Mouse (Mus musculus) R1 (cell line): ENCODE data around the gene Klk15.

Experiments
- DNase-seq: peaks from one replicate; pipeline ENCODE4 v3.0.0-alpha.2; 2018; ENCODE audit warnings: low read depth, low spot score

Gene Klk15

GRCm38 (mm10) chr7:43933440-43933839 lies at the start of gene Klk15:
Klk15 (plus strand) TSS chr7:43933740.
- DNase-seq, result no peak

GRCm38 (mm10) chr7:43891365-43891764 lies 42.2 kb upstream of the Klk15 start:
- DNase-seq, result no peak

GRCm38 (mm10) chr7:43891788-43892187 lies 41.8 kb upstream of the Klk15 start:
- DNase-seq, result no peak

GRCm38 (mm10) chr7:43894836-43895235 lies 38.7 kb upstream of the Klk15 start:
- DNase-seq, result peak; percentile 93

GRCm38 (mm10) chr7:43914821-43915220 lies 18.7 kb upstream of the Klk15 start:
- DNase-seq, result peak; percentile 26

GRCm38 (mm10) chr7:43918426-43918825 lies 15.1 kb upstream of the Klk15 start:
- no peak for DNase-seq

GRCm38 (mm10) chr7:43918871-43919270 lies 14.7 kb upstream of the Klk15 start:
- no peak for DNase-seq

- peak; percentile 66 for DNase-seq
These were observed 13.7 kb upstream of the Klk15 start for GRCm38 (mm10) chr7:43919559-43920451.

- no peak for DNase-seq
These were observed 13.0 kb upstream of the Klk15 start for GRCm38 (mm10) chr7:43920582-43920981.

- no peak for DNase-seq
These were observed 12.5 kb upstream of the Klk15 start for GRCm38 (mm10) chr7:43921087-43921486.

- DNase-seq, result no peak
These were observed 11.6 kb upstream of the Klk15 start for GRCm38 (mm10) chr7:43921941-43922340.

GRCm38 (mm10) chr7:43925985-43926384 lies 7.6 kb upstream of the Klk15 start:
- DNase-seq, result peak; percentile 79

- peak; percentile 68 for DNase-seq
These were observed 5.0 kb upstream of the Klk15 start for GRCm38 (mm10) chr7:43928521-43928920.

GRCm38 (mm10) chr7:43932337-43932736 lies 1.2 kb upstream of the Klk15 start:
- DNase-seq, result peak; percentile 38

- no peak for DNase-seq
These were observed 1.2 kb downstream of the Klk15 start for GRCm38 (mm10) chr7:43934747-43935146.

- peak; percentile 28 for DNase-seq
These were observed 3.0 kb downstream of the Klk15 start for GRCm38 (mm10) chr7:43936551-43936950.

GRCm38 (mm10) chr7:43942293-43942692 lies 8.8 kb downstream of the Klk15 start:
- peak; percentile 13 for DNase-seq

GRCm38 (mm10) chr7:43944727-43945264 lies 11.3 kb downstream of the Klk15 start:
- no peak for DNase-seq

- DNase-seq, result no peak
These were observed 16.8 kb downstream of the Klk15 start, which contains the start of gene Klk1b8 for GRCm38 (mm10) chr7:43950364-43950763. Klk1b8 (plus strand) TSS chr7:43950664.

- DNase-seq, result no peak
These were observed 19.2 kb downstream of the Klk15 start for GRCm38 (mm10) chr7:43952703-43953102.

GRCm38 (mm10) chr7:43966451-43966850 lies 32.9 kb downstream of the Klk15 start, which contains the start of gene Klk1b1:
Klk1b1 (plus strand) TSS chr7:43966751.
- no peak for DNase-seq

GRCm38 (mm10) chr7:43967058-43967457 lies 33.5 kb downstream of the Klk15 start:
- no peak for DNase-seq

GRCm38 (mm10) chr7:43967612-43968011 lies 34.1 kb downstream of the Klk15 start:
- no peak for DNase-seq
